Mouse (Mus musculus): ENCODE measurements around the gene Traf3ip3. TPM values are rescaled to one million over a fixed set of nuclear protein-coding genes. Genes with fewer than 3 reads are reported as not detected.
A peak's percentile ranks its signal among the peaks of the same experiment; 100 is the strongest.

Traf3ip3 gene
- total and polyA plus RNA-seq, 3 experiments, result 60.9 to 72.9 (median 68.8) TPM

DNA sequence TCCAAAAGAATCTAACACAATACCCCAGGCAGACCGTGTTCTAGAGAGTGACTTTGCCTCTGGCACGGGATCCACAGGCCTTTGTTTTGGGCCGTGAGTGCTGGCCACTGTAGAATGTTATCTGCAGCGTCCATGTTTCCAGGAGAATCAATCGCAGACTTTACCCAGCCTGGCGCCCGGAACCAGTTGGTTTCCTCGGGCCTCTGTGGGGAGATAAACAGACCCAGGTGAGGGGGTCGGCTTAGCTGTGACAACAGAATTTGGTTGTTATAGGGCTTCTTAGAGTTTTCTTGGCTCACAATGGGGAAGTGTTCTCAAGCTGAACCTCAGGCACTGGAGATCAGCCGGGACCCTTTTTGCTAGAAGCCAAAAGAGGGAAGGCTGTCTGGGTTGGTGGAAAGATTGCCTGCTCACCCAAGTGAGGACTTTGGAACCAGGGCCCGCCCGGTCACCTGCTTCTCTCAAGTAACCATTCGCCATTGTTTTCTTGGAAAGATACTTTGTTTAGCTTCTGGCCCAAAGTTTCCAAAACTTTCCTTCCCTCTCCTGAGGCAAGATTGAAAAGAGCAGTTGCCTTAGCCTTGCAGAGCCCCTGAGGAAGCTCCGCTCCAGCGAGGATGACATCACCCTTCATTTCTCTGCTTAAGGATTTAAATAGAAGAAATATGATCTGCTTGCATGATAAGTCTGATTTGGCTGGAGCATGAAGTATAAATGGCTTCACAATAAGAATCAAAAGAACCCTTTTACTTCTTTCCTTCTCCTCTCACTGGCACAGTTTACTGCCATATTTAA lies 45.0 kb downstream of the Traf3ip3 start:
- no peak overlapping the region for H3K4me3 ChIP-seq (replicated peaks in 1 of 3; ENCODE audit: low read depth in 2 of 3, low read length in 2 of 3, poor library complexity in 1 of 3)
- no peaks in the 10 kb centered on the region for H3K79me2 ChIP-seq (replicated peaks; ENCODE audit: control insufficient read depth, extremely low read depth, insufficient read depth, poor library complexity, severe bottlenecking)
- peaks cover 22 to 33% of the 10 kb centered on the region in 2 experiments; a peak in 3 of 4 replicates for H3K4me1 ChIP-seq (ENCODE audit: control insufficient read depth in 1 of 2, insufficient read depth in 2 of 2)
- peaks cover 2% of the 10 kb centered on the region for H3K27me3 ChIP-seq (replicated peaks)
- no peak overlapping the region for H3K4me2 ChIP-seq (ENCODE audit: insufficient read depth, low read depth, poor library complexity, severe bottlenecking)
- no peak for DNase-seq (ENCODE audit: extremely low read depth)
- H3K9me3 ChIP-seq (replicated peaks; ENCODE audit: low read length), result no peaks in the 10 kb centered on the region
- no peak overlapping the region for H3K9ac ChIP-seq (ENCODE audit: insufficient read depth, low read depth)
- no peaks in the 10 kb centered on the region for H3K36me3 ChIP-seq (replicated peaks in 1 of 2; ENCODE audit: control insufficient read depth in 1 of 2, insufficient read depth in 1 of 2, low read length in 1 of 2)
- H3K27ac ChIP-seq (ENCODE audit: insufficient read depth, low read depth), result no peak overlapping the region
- in situ Hi-C loops (cut with MboI; ENCODE audit: low pct_ligation_motif_present, low pct_unique_long_range_greater_than_20kb, low sequenced_read_pairs) (no loop called here), dilution Hi-C loops (cut with MboI; ENCODE audit: extremely low pct_ligation_motif_present, extremely low pct_unique_long_range_greater_than_20kb, low sequenced_read_pairs) (no loop called here)
- no peak for TF ChIP-seq ELF1 (IDR thresholded peaks at IDR 0.05; ENCODE audit: low read depth, low read length)
- no peak for TF ChIP-seq UBTF (IDR thresholded peaks at IDR 0.05; ENCODE audit: low read depth, low read length)
- TF ChIP-seq JUND (conservative IDR thresholded peaks at IDR 0.05; ENCODE audit: low read depth, low read length), result no peak
- no peak for TF ChIP-seq SIN3A (IDR thresholded peaks at IDR 0.05; ENCODE audit: low read length)
- no peak for TF ChIP-seq HCFC1 (IDR thresholded peaks at IDR 0.05; ENCODE audit: low read depth, low read length)
- TF ChIP-seq BHLHE40 (IDR thresholded peaks at IDR 0.05; ENCODE audit: low read depth, low read length), result no peak
- no peak for TF ChIP-seq PAX5 (IDR thresholded peaks at IDR 0.05; ENCODE audit: low read length)
- no peak for TF ChIP-seq NELFE (IDR thresholded peaks at IDR 0.05; ENCODE audit: low read depth, low read length)
- no peak for TF ChIP-seq TCF12 (IDR thresholded peaks at IDR 0.05; ENCODE audit: low read depth, low read length)
- TF ChIP-seq E2F4 (IDR thresholded peaks at IDR 0.05; ENCODE audit: insufficient replicate concordance, low read depth, low read length), result no peak
- TF ChIP-seq CHD2 (IDR thresholded peaks at IDR 0.05; ENCODE audit: low read length), result no peak
- no peak for TF ChIP-seq KAT2A (IDR thresholded peaks at IDR 0.05; ENCODE audit: insufficient replicate concordance, low read length)
- no peak for TF ChIP-seq USF2 (conservative IDR thresholded peaks at IDR 0.05; ENCODE audit: low read depth, low read length)
- no peak for TF ChIP-seq RCOR1 (conservative IDR thresholded peaks at IDR 0.05; ENCODE audit: low read depth, low read length)

DNA sequence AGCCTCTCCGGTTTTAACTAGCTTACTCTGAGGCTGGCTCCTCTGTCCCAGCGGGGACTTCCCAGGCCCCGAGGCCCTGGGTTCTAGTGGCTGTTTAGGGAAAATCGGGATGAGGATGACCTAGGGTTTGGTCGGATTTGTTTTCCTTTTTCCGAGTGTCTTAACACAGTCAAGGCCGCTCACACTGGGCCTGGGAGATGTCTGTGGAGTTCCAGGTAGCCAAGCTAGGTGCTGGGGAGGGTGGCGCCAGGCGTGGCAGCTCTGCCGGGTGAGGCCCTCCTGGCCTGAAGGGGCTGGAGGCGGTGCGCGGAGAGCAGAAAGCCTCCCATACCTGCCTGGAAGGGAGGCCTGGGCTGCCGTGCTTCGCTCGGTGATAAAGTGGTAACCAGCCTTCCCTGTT lies 47.9 kb downstream of the Traf3ip3 start:
- H3K27ac ChIP-seq (ENCODE audit: insufficient read depth, low read depth), result no peak overlapping the region
- TF ChIP-seq PAX5 (IDR thresholded peaks at IDR 0.05; ENCODE audit: low read length), result no peak
- no peak for TF ChIP-seq MXI1 (IDR thresholded peaks at IDR 0.05; ENCODE audit: low read depth, low read length)
- H3K9ac ChIP-seq (ENCODE audit: insufficient read depth, low read depth), result no peak overlapping the region
- H3K36me3 ChIP-seq (replicated peaks in 1 of 2; ENCODE audit: control insufficient read depth in 1 of 2, insufficient read depth in 1 of 2, low read length in 1 of 2), result no peaks in the 10 kb centered on the region
- H3K4me3 ChIP-seq (replicated peaks in 1 of 3; ENCODE audit: low read depth in 2 of 3, low read length in 2 of 3, poor library complexity in 1 of 3), result peak overlapping the region in 1 of 3 experiments; percentile 2
- dilution Hi-C loops (cut with MboI; ENCODE audit: extremely low pct_ligation_motif_present, extremely low pct_unique_long_range_greater_than_20kb, low sequenced_read_pairs), result no loop called here
- H3K4me1 ChIP-seq (ENCODE audit: control insufficient read depth in 1 of 2, insufficient read depth in 2 of 2), result peaks cover 13 to 16% of the 10 kb centered on the region in 2 experiments; a peak in 3 of 4 replicates
- no peak overlapping the region for H3K4me2 ChIP-seq (ENCODE audit: insufficient read depth, low read depth, poor library complexity, severe bottlenecking)
- no peak for DNase-seq (ENCODE audit: extremely low read depth)
- in situ Hi-C loops (cut with MboI; ENCODE audit: low pct_ligation_motif_present, low pct_unique_long_range_greater_than_20kb, low sequenced_read_pairs), result no loop called here
- peaks cover 2% of the 10 kb centered on the region for H3K27me3 ChIP-seq (replicated peaks)
- no peaks in the 10 kb centered on the region for H3K79me2 ChIP-seq (replicated peaks; ENCODE audit: control insufficient read depth, extremely low read depth, insufficient read depth, poor library complexity, severe bottlenecking)
- no peaks in the 10 kb centered on the region for H3K9me3 ChIP-seq (replicated peaks; ENCODE audit: low read length)
